Mouse (Mus musculus) thymus, postnatal 25 days (tissue): ENCODE measurements around the gene Rora.

Experiments used
- DNase-seq: peaks from one replicate; pipeline ENCODE4 v3.0.0; 2022

Gene Rora

GRCm38 (mm10) chr9:69297766-69298375 lies 644.3 kb downstream of the Rora start:
- no peak for DNase-seq

GRCm38 (mm10) chr9:69298566-69299335 lies 645.2 kb downstream of the Rora start:
- DNase-seq, result no peak

DNA sequence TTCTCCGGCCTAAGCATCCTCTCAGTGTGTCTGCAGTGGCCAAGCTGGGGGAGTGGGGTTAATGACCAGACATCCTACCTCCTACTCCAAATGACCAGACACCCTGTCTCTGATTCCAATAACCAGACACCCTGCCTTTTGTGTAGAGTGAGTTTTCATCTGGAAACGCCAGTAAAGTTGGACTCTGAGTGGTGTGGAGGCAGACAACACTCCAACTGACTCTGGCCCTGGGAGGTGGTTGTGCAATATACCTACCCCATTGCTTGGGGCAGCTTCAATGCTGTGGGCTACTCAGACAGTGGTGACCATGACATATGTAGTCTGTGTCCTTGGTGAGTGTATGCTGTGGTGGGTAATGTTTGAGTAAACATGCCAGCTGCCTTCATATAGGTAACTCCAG lies 645.9 kb downstream of the Rora start:
- no peak for DNase-seq

- DNase-seq, result no peak
These were observed 646.7 kb downstream of the Rora start for GRCm38 (mm10) chr9:69300296-69300695.

GRCm38 (mm10) chr9:69301445-69301844 lies 647.9 kb downstream of the Rora start:
- DNase-seq, result no peak

DNA sequence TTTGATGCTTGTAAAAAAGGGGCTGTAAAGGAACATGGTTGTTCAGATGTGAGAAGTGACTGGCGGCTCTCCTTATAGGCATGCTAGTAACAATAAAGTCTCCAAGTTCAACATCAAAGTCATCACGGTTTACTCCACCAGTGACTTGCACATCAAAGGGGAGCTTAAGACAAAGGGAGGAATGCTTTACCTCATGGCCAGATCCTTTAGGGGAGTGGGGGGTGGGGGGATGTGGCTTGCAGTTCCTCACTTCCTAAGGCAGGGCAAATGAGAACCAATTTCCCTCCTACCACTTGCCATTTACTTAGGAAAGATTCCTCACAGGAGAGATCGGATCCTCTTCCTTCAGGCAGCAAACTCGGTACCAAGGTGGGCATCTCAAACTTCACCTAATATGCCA lies 648.4 kb downstream of the Rora start:
- DNase-seq, result no peak

DNA sequence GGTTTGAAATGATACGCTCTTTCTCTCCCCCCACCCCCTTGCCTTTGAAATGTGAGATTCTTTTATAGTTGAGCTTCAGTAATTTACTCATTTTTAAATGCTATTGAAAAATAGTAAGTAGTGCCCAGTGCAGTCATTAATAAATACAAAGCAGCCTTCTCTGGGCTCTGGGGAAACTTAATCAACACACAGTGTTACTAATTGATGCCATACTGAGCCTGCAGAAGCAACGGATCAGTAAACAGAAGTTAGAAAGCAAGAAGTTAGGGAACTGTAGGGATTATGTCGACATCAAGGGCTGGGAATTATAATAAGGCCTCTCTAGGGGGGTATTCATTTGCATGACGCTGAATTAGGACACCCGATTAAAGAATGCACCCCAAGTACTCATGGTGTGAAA lies 649.3 kb downstream of the Rora start:
- no peak for DNase-seq

- no peak for DNase-seq
These were observed 649.9 kb downstream of the Rora start for GRCm38 (mm10) chr9:69303346-69303944.

DNA sequence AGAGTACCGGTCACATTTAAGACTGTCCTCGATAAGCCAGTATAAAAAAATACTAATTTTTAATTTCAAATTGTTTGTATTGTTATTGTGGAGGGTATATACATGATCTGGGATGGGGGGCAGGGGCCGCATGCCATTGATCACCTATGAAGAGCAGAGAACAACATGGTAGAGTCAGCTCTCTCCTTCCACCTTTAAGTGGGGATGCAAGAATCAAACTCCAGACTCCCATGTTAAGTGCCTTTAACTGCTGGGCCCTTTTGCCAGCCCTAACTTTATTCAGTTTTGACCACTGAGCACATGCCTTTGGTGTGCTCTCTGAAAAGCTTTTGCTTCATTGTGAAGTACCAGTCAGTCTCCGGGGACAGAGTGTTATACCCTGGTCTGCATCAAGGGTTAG lies 650.4 kb downstream of the Rora start:
- DNase-seq, result no peak

GRCm38 (mm10) chr9:69304492-69304891 lies 650.9 kb downstream of the Rora start:
- no peak for DNase-seq

DNA sequence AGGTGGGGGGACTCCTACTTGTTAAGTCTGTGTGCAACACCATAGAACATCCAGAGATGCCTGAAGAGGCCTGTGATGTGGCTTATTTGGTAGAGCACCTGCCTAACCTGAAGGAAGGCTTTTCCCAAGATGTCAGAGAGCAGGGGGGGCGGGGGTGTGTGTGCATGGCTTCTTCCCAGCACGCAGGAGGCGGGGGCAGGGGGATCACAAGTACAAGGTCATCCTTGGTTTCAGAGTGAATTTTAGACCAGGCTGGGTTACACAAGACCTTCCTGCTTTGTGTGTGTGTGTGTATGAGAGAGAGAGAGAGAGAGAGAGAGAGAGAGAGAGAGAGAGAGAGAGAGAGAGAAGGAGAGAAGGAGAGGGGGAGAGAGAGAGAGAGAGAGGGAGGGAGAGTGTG lies 651.4 kb downstream of the Rora start:
- DNase-seq, result no peak

- no peak for DNase-seq
These were observed 653.3 kb downstream of the Rora start for GRCm38 (mm10) chr9:69306734-69307528.

GRCm38 (mm10) chr9:69307974-69308373 lies 654.4 kb downstream of the Rora start:
- no peak for DNase-seq

- no peak for DNase-seq
These were observed 656.9 kb downstream of the Rora start for GRCm38 (mm10) chr9:69310524-69310923.

DNA sequence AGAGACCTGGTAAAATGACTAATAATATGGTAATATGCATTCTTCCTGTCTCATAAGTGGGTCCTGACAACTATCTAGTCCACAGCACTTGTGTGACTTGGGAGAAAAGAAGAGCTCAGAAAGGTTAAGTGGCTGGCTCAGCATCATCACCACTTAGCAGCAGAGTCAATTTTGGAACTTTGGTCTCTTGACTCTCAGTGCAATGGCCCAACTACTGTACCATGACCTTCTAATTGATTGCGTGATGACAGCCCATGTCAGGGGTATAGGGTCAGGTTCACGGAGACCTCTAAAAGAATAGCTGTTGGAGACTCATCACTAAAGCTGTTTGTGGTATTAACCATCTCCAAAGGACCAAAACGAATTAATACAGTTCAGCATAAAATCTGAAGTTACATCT lies 659.7 kb downstream of the Rora start:
- no peak for DNase-seq

DNA sequence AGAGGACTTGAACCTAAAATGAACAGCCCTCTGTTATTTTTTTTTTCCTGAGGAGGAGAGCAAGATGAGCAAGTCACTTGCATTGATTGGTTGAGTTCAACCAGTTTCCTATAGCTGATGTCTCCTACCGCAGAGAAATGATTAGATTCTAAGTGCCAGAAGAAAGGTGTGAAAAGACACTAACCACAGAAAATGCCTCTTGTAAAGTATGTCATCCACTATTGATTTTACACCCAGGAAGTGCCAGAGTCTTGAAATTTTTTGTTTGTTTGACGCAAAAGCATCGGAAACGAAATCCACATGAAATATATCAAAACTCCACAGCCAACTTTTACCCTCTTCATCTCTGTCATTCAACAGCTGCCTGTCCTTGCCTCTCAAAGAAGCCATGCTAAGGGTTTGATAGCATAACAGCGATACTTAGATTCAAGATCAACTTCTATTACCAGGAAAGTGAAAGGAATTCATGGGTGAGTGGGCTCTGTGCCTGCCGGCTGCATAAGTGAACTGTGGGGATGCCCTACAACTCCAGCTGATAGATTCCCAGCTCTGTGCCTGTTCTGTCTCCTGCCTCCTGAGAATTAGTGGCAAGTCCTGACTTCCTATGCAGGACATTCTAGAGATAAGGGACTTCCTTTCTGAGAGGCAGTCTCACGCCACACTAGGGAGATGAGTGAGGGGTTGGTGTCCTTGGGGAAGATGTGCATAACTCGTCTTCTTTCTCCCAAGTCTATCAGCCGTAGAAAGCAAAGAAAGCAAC lies 661.0 kb downstream of the Rora start:
- DNase-seq, result no peak

DNA sequence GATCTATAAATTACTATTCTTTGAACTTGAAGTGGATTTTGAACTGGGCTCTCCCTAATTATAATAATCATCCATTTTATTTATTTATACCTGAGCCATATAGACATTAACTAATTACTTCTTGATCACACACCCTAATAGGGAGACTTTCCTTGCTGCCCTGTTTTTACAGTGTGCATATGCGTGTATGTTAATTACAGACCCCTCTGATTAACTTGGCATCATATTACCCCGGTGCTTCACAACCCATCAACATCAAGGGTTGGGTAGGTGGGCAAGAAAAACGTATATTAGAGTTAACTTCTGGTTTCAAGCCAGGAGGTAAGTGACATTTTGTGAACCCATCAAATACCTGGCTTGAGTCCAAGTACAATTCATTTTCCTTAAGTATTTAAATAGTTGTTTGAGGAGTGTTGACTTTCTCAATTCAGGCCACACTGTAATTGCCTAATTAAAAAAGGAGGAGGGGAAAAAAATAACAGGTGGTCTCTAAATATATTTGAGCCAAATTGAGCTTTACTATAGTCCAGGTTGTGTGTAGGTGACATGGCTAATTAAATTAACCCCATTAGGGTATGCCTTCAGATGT lies 664.0 kb downstream of the Rora start:
- no peak for DNase-seq

DNA sequence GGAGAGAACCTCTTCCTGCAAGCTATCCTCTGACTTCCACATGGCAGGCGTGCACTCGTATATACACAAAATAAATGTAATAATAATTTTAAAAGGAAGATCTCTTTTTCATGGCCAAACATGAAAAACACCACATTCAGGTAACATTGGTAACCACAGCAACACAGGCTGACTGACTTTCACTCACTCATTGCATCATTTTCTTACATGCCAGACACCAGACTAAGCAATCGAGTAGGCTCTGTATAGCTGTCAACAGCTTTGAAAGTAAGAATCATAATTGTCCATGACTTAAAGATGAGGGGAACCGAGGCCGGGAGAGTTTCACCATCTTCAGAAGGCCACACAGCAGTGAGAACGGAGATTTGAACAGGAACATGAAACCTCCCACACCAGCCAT lies 665.8 kb downstream of the Rora start:
- no peak for DNase-seq

- DNase-seq, result no peak
These were observed 666.5 kb downstream of the Rora start for GRCm38 (mm10) chr9:69319913-69320634.

- DNase-seq, result no peak
These were observed 667.0 kb downstream of the Rora start for GRCm38 (mm10) chr9:69320635-69321027.

DNA sequence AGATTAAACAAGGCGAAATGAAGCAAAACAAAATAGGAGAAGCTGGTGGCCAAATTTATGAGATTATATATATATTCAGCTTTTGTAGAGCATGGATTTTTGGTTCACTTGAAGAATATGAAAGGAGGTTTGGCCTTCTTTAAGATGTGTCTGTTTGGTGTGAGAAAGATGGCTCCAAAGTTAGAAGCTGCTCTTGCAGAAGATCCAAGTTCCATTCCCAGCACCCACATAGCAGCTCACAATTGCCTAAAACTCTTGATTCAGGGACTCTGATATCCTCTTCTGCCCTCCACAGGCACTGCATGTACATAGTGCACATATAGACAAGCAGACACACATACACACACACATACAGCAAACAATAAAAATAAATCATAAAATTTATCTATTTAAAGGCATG lies 668.4 kb downstream of the Rora start:
- no peak for DNase-seq

DNA sequence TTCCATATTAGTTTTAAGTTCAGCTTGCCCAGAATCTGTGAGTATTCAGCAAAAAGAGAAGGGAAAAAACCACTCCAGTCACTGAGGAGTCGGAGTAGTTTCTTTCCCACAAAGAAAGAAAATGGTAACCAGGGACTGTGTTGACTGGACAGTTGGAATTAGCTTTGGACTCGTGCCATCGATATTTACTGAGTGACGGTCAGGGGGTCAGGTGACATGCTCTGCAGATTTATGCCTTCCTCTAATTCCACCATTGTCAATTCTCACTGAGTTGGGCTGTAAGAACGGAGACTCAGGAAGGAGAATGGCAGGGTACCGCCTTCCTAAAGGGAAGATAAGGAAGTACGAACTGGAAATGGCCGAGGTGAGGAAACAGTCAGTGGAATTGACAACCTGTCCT lies 670.2 kb downstream of the Rora start:
- no peak for DNase-seq
